Mouse (Mus musculus) heart, embryonic 13.5 days (tissue): ENCODE data around the gene Rnf114. TPM values are rescaled to one million over a fixed set of nuclear protein-coding genes. Genes with fewer than 3 reads are reported as not detected.

Experiments
- ATAC-seq: fragments of 200-750 bp; cut with Nextera tagmentation; 2 replicates; pipeline ENCODE4 v1.8.0; 2017; ENCODE audit warnings: moderate TSS enrichment; ENCODE audit not compliant: insufficient number of reproducible peaks, low FRiP score, low TSS enrichment; ENCODE audit errors: extremely low read depth
- H3K27ac ChIP-seq: fragments of 300-500 bp; sonication (generic); replicated peaks from 2 replicates; pipeline ENCODE4 v1.5.1; 2015; ENCODE audit warnings: moderate library complexity, mild to moderate bottlenecking, inconsistent platforms
- H3K27me3 ChIP-seq: fragments of 300-500 bp; sonication (generic); replicated peaks from 2 replicates; pipeline ENCODE4 v1.6.1; 2015; ENCODE audit warnings: mild to moderate bottlenecking, inconsistent platforms
- H3K36me3 ChIP-seq: fragments of 300-500 bp; sonication (generic); 2 replicates; pipeline ENCODE4 v1.6.1; 2015; ENCODE audit warnings: mild to moderate bottlenecking, inconsistent platforms
- H3K4me1 ChIP-seq: fragments of 300-500 bp; sonication (generic); 2 replicates; pipeline ENCODE4 v1.6.1; 2015; ENCODE audit warnings: inconsistent platforms
- H3K4me2 ChIP-seq: fragments of 300-500 bp; sonication (generic); 2 replicates; pipeline ENCODE4 v1.6.1; 2015; ENCODE audit warnings: inconsistent platforms, mild to moderate bottlenecking, moderate library complexity
- H3K4me3 ChIP-seq: fragments of 300-500 bp; sonication (generic); 2 replicates; pipeline ENCODE4 v1.5.1; 2015; ENCODE audit warnings: moderate library complexity, mild to moderate bottlenecking, inconsistent platforms
- H3K9ac ChIP-seq: fragments of 300-500 bp; sonication (generic); 2 replicates; pipeline ENCODE4 v1.6.1; 2015; ENCODE audit warnings: inconsistent platforms, mild to moderate bottlenecking, moderate library complexity
- H3K9me3 ChIP-seq: fragments of 300-500 bp; sonication (generic); 2 replicates; pipeline ENCODE4 v1.6.1; 2016; ENCODE audit warnings: inconsistent platforms
- WGBS: fragments of 180-500 bp; shearing (Covaris S2); methylation state at CpG from one replicate; pipeline ENCODE4 v1.1.7; 2015; ENCODE audit warnings: mixed read lengths; 5-methylcytosine and 5-hydroxymethylcytosine counted together
- polyA plus RNA-seq: library from polyadenylated mRNA; unstranded; fragments of >200 nt; fragmentation: Nextera tagmentation; extraction: Ambion mirVana; gene quantifications from 2 replicates; pipeline ENCODE4 v1.2.1, GENCODE M21; 2015

The Rnf114 gene
- 58.0 and 65.0 TPM in 2 replicates for polyA plus RNA-seq

GRCm38 (mm10) chr2:167491757-167492708 lies at the start of gene Rnf114:
TSS of gene Rnf114 (plus strand) at chr2:167492645.
- Histone ChIP-seq H3K4me1 (peaks cover 38% of the 10 kb centered on the region), H3K27me3 (no peaks in the 10 kb centered on the region), H3K9ac (peak within 1 kb of the TSS; percentile 98), H3K27ac (peak within 1 kb of the TSS; percentile 93), H3K9me3 (no peaks in the 10 kb centered on the region), H3K4me2 (peak within 1 kb of the TSS; percentile 80), H3K36me3 (peaks cover 12% of the 10 kb centered on the region), H3K4me3 (peak within 1 kb of the TSS; percentile 100)
- ATAC-seq, result 0 out of 2 replicates have a peak, but pooled peaks have one; percentile 5
- WGBS, result 3% methylated on average over 52 of the region's 52 CpGs

GRCm38 (mm10) chr2:167443411-167444193 lies 48.8 kb upstream of the Rnf114 start:
- ATAC-seq, result no peak
- Histone ChIP-seq H3K9ac (no peak overlapping the region), H3K27me3 (no peaks in the 10 kb centered on the region), H3K4me2 (no peak overlapping the region), H3K27ac (no peak overlapping the region), H3K4me3 (no peak overlapping the region), H3K36me3 (peaks cover 96% of the 10 kb centered on the region), H3K4me1 (peaks cover 24% of the 10 kb centered on the region), H3K9me3 (no peaks in the 10 kb centered on the region)
- 91% methylated on average over 4 of the region's 4 CpGs for WGBS

- H3K27me3 ChIP-seq, result no peaks in the 10 kb centered on the region
- H3K4me2 ChIP-seq, result no peak overlapping the region
- WGBS, result 71% methylated on average over 20 of the region's 20 CpGs
- H3K36me3 ChIP-seq, result peaks cover 96% of the 10 kb centered on the region
- H3K9ac ChIP-seq, result no peak overlapping the region
- H3K27ac ChIP-seq, result peak overlapping the region; percentile 1; the same call in 1 of the 2 replicates
- peaks cover 24% of the 10 kb centered on the region for H3K4me1 ChIP-seq
- no peak overlapping the region for H3K4me3 ChIP-seq
- ATAC-seq, result no peak
- no peaks in the 10 kb centered on the region for H3K9me3 ChIP-seq
Measured at GRCm38 (mm10) chr2:167445911-167446780, 46.3 kb upstream of the Rnf114 start.

- no peaks in the 10 kb centered on the region for H3K27me3 ChIP-seq
- no peaks in the 10 kb centered on the region for H3K9me3 ChIP-seq
- H3K4me2 ChIP-seq, result no peak overlapping the region
- no peak overlapping the region for H3K27ac ChIP-seq
- no peak overlapping the region for H3K4me3 ChIP-seq
- no peak overlapping the region for H3K9ac ChIP-seq
- no peak for ATAC-seq
- H3K4me1 ChIP-seq, result peaks cover 24% of the 10 kb centered on the region
- peaks cover 93% of the 10 kb centered on the region for H3K36me3 ChIP-seq
- WGBS, result 81% methylated on average over 7 of the region's 7 CpGs
Measured at GRCm38 (mm10) chr2:167447207-167447606, 45.2 kb upstream of the Rnf114 start.

- Histone ChIP-seq H3K9ac (no peak overlapping the region), H3K4me1 (peaks cover 24% of the 10 kb centered on the region), H3K27me3 (no peaks in the 10 kb centered on the region), H3K4me3 (no peak overlapping the region), H3K27ac (no peak overlapping the region), H3K4me2 (no peak overlapping the region), H3K36me3 (peaks cover 91% of the 10 kb centered on the region), H3K9me3 (no peaks in the 10 kb centered on the region)
- WGBS, result 70% methylated on average over 8 of the region's 8 CpGs
- no peak for ATAC-seq
Measured at GRCm38 (mm10) chr2:167447629-167448028, 44.8 kb upstream of the Rnf114 start.

- H3K9ac ChIP-seq, result no peak overlapping the region
Measured at GRCm38 (mm10) chr2:167449331-167450275, 42.8 kb upstream of the Rnf114 start.

GRCm38 (mm10) chr2:167450647-167451046 lies 41.8 kb upstream of the Rnf114 start:
- Histone ChIP-seq H3K27me3 (no peaks in the 10 kb centered on the region), H3K4me2 (no peak overlapping the region), H3K27ac (no peak overlapping the region), H3K4me3 (no peak overlapping the region), H3K9me3 (no peaks in the 10 kb centered on the region), H3K4me1 (peaks cover 15% of the 10 kb centered on the region), H3K9ac (no peak overlapping the region), H3K36me3 (peaks cover 91% of the 10 kb centered on the region)
- 92% methylated on average over 8 of the region's 8 CpGs for WGBS
- ATAC-seq, result no peak

More at GRCm38 (mm10) chr2:167449331-167450275, 42.8 kb upstream of the Rnf114 start:
- no peak for ATAC-seq
- H3K4me2 ChIP-seq, result no peak overlapping the region
- H3K4me1 ChIP-seq, result peaks cover 24% of the 10 kb centered on the region
- H3K27ac ChIP-seq, result no peak overlapping the region
- peaks cover 91% of the 10 kb centered on the region for H3K36me3 ChIP-seq
- H3K4me3 ChIP-seq, result no peak overlapping the region
- H3K27me3 ChIP-seq, result no peaks in the 10 kb centered on the region
- 88% methylated on average over 21 of the region's 21 CpGs for WGBS
- no peaks in the 10 kb centered on the region for H3K9me3 ChIP-seq

GRCm38 (mm10) chr2:167453814-167454213 lies 38.6 kb upstream of the Rnf114 start:
- no peak for ATAC-seq
- Histone ChIP-seq H3K4me1 (no peaks in the 10 kb centered on the region), H3K9ac (no peak overlapping the region), H3K27me3 (no peaks in the 10 kb centered on the region), H3K36me3 (peaks cover 93% of the 10 kb centered on the region), H3K27ac (no peak overlapping the region), H3K4me3 (no peak overlapping the region), H3K9me3 (no peaks in the 10 kb centered on the region), H3K4me2 (no peak overlapping the region)
- 73% methylated on average over 3 of the region's 3 CpGs for WGBS

- H3K9ac ChIP-seq, result no peak overlapping the region
- no peak for ATAC-seq
- H3K9me3 ChIP-seq, result no peaks in the 10 kb centered on the region
- no peaks in the 10 kb centered on the region for H3K27me3 ChIP-seq
- H3K4me2 ChIP-seq, result no peak overlapping the region
- no peaks in the 10 kb centered on the region for H3K4me1 ChIP-seq
- no peak overlapping the region for H3K27ac ChIP-seq
- no peak overlapping the region for H3K4me3 ChIP-seq
- 90% methylated on average over 5 of the region's 5 CpGs for WGBS
- H3K36me3 ChIP-seq, result peaks cover 95% of the 10 kb centered on the region
Measured at GRCm38 (mm10) chr2:167456361-167457020, 36.0 kb upstream of the Rnf114 start.
